Mouse (Mus musculus) MEL (cell line): Measurements from ENCODE around the gene Abat.
"Not testable (repeated sequence)": the region's sequence is repeated elsewhere in the genome, so short reads cannot be mapped to it uniquely, and the experiment has no call there.

ENCODE experiments used
- CTCF ChIP-seq, 3 experiments: IDR thresholded peaks in 2 of 3; conservative IDR thresholded peaks in 1 of 3; 2 replicates each; pipeline ENCODE4 v1.5.1; 2011 to 2012; ENCODE audit warnings: low read length in 3 of 3, low read depth in 2 of 3, mild to moderate bottlenecking in 2 of 3, improper control_type of control experiment in 1 of 3, inconsistent platforms in 1 of 3, mixed read lengths in 1 of 3, moderate library complexity in 1 of 3; ENCODE audit not compliant: control insufficient read depth in 1 of 3, insufficient read depth in 1 of 3, poor library complexity in 1 of 3, severe bottlenecking in 1 of 3
- MAFK ChIP-seq: IDR thresholded peaks from 2 replicates; pipeline ENCODE4 v1.6.1; 2011; ENCODE audit warnings: low read depth, mild to moderate bottlenecking, low read length, improper control_type of control experiment, borderline replicate concordance
- POLR2A ChIP-seq, 2 experiments: IDR thresholded peaks; 2 replicates each; pipeline ENCODE4 v1.6.1; 2011 to 2012; ENCODE audit warnings: low read length in 2 of 2, mild to moderate bottlenecking in 2 of 2, control low read depth in 1 of 2, improper control_type of control experiment in 1 of 2, low read depth in 1 of 2, moderate library complexity in 1 of 2; ENCODE audit not compliant: control insufficient read depth in 1 of 2, insufficient read depth in 1 of 2, poor library complexity in 1 of 2
- TCF12 ChIP-seq: IDR thresholded peaks from 2 replicates; pipeline ENCODE4 v1.6.1; 2014; ENCODE audit warnings: low read depth, mild to moderate bottlenecking, inconsistent platforms, low read length, improper control_type of control experiment, moderate library complexity
- USF1 ChIP-seq: IDR thresholded peaks from 2 replicates; pipeline ENCODE4 v1.6.1; 2014; ENCODE audit warnings: low read depth, mild to moderate bottlenecking, inconsistent platforms, low read length, improper control_type of control experiment, moderate library complexity

- not testable (repeated sequence) for TF ChIP-seq USF1; MAFK; CTCF (IDR thresholded peaks at IDR 0.05 in 2 of 3, conservative IDR thresholded peaks at IDR 0.05 in 1 of 3; ENCODE audit: control insufficient read depth in 1 of 3, insufficient read depth in 1 of 3, low read depth in 2 of 3, low read length in 3 of 3, poor library complexity in 1 of 3, severe bottlenecking in 1 of 3); POLR2A (IDR thresholded peaks at IDR 0.05; ENCODE audit: control insufficient read depth in 1 of 2, insufficient read depth in 1 of 2, low read depth in 1 of 2, low read length in 2 of 2, poor library complexity in 1 of 2); TCF12
Measured at GRCm38 (mm10) chr16:8562827-8563226, 49.6 kb downstream of the Abat start.
